ENCODE assay signal across 11 mouse cellular contexts in the genomic region with DNA sequence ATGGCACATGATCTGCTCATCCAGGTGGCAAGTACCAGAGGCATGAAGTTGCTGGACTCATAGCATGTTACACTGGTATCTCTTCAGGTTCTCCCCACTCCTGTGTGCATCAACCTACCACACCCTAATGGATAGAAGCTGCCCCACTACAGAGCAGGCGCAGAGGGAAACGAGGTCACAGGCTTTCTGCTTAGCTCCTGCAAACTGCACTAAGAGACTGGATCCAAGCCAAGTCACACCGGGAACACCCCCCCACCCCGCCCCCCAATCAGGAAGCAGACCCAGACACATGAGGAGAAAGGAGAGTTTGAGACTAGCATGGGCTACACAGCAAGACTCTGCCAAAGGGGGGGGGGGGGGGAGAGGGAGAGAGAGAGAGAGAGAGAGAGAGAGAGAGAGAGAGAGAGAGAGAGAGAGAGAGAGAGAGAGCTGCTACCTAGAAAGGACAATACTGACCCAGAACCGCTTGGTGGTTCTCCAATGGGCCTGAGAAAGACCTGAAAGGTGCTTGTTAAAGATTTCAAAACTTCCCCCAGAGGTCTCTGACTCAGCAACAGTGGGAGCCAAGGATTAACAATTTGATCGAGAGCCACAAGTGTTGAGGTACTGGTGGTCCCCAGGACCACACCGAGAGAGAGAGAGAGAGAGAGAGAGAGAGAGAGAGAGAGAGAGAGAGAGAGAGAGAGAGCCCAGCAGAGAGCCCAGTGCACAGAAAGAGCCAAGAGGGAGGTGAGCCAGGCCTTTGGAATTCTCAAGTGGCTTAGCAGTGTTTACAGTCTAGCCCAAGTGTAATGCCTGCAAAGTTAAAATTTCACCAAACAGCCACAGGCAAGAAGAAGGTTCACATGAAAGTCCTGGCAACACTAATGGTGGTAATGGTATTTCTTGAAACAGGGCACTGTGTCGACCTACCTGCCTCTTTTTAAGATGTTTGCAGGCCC.
DNase-seq lines count a peak whose midpoint lies in the region; ATAC-seq and TF ChIP-seq lines count a peak whose summit lies in the region.
"Had no signal": no experiment of that assay in that cellular context is flagged by ENCODE, and none has a peak within 500 bp of the region (broad histone marks: within the 10 kb centered on the region; RNA-seq: fewer than 3 reads in every experiment).

No protein-coding gene starts in this region.

- peaks cover 20% of the 10 kb centered on the region for H3K4me1 ChIP-seq in heart, embryonic 16.5 days (ENCODE audit: control insufficient read depth, insufficient read depth, low read length)
- H3K4me1 ChIP-seq in embryonic facial prominence, embryonic 12.5 days, result peaks cover 21% of the 10 kb centered on the region
- peaks cover 9% of the 10 kb centered on the region; the same call in 1 of the 2 replicates for H3K4me1 ChIP-seq in kidney, postnatal 0 days (replicated peaks; ENCODE audit: insufficient read depth, low read length)

- no peaks in the 10 kb centered on the region for H3K27me3 ChIP-seq in heart, embryonic 16.5 days (ENCODE audit: control insufficient read depth, insufficient read depth, low read length)
- no peaks in the 10 kb centered on the region for H3K27me3 ChIP-seq in embryonic facial prominence, embryonic 12.5 days
- H3K27me3 ChIP-seq in kidney, postnatal 0 days (ENCODE audit: insufficient read depth, low read length), result no peaks in the 10 kb centered on the region
- H3K27me3 ChIP-seq: midbrain, embryonic 12.5 days had no signal

- no peak for DNase-seq in heart, postnatal 25 days (ENCODE audit: low spot score)
- DNase-seq in kidney, postnatal 0 days (ENCODE audit: low spot score), result no peak
- peak; percentile 48 to 55 for DNase-seq in lung, postnatal 4 days
- no peak for DNase-seq in right cerebral cortex, postnatal 4 days
- no peak for DNase-seq in spleen, postnatal 36 days (ENCODE audit: low spot score in 2 of 2)
- DNase-seq: right cerebral cortex, postnatal 25 days had no signal

- H3K9ac ChIP-seq in heart, embryonic 16.5 days (ENCODE audit: low read length), result no peak overlapping the region
- no peak overlapping the region for H3K9ac ChIP-seq in embryonic facial prominence, embryonic 12.5 days
- no peak overlapping the region for H3K9ac ChIP-seq in kidney, postnatal 0 days (ENCODE audit: low read depth, low read length)
- H3K9ac ChIP-seq: midbrain, embryonic 12.5 days had no signal

- H3K4me3 ChIP-seq in heart, embryonic 16.5 days (ENCODE audit: low read length), result no peak overlapping the region
- H3K4me3 ChIP-seq in embryonic facial prominence, embryonic 12.5 days, result no peak overlapping the region
- H3K4me3 ChIP-seq in kidney, postnatal 0 days (replicated peaks; ENCODE audit: low read depth, low read length), result no peak overlapping the region
- H3K4me3 ChIP-seq: midbrain, embryonic 12.5 days had no signal

- WGBS in heart, embryonic 16.5 days, result 42% methylated on average over 8 of the region's 8 CpGs
- WGBS in embryonic facial prominence, embryonic 12.5 days, result 47% methylated on average over 8 of the region's 8 CpGs
- 57% methylated on average over 8 of the region's 8 CpGs for WGBS in kidney, postnatal 0 days

- H3K27ac ChIP-seq in heart, embryonic 16.5 days (ENCODE audit: low read length), result peak overlapping the region; percentile 39; the same call in 1 of the 2 replicates
- H3K27ac ChIP-seq in embryonic facial prominence, embryonic 12.5 days, result peak overlapping the region; percentile 60
- H3K27ac ChIP-seq in kidney, postnatal 0 days, result 0 out of 2 replicates have a peak overlapping the region, but pooled peaks have one; percentile 6
- H3K27ac ChIP-seq: midbrain, embryonic 12.5 days had no signal

- no peak for TF ChIP-seq CTCF in kidney, postnatal 0 days (IDR thresholded peaks at IDR 0.05; ENCODE audit: low read depth)

- ATAC-seq in heart, embryonic 16.5 days (replicated peaks; ENCODE audit: extremely low read depth, insufficient read depth, low FRiP score), result peak; percentile 64
- ATAC-seq in embryonic facial prominence, embryonic 12.5 days (ENCODE audit: insufficient number of reproducible peaks, insufficient read depth, low FRiP score, low TSS enrichment), result 0 out of 2 replicates have a peak, but pooled peaks have one; percentile 38
- no peak for ATAC-seq in kidney, postnatal 0 days (replicated peaks; ENCODE audit: low FRiP score, low read depth)
- no peak for ATAC-seq in inflammation-experienced regulatory T-cells, adult 6 months

- no peaks in the 10 kb centered on the region for H3K36me3 ChIP-seq in heart, embryonic 16.5 days (ENCODE audit: control insufficient read depth, insufficient read depth)
- H3K36me3 ChIP-seq in embryonic facial prominence, embryonic 12.5 days, result no peaks in the 10 kb centered on the region
- H3K36me3 ChIP-seq in kidney, postnatal 0 days (ENCODE audit: insufficient read depth, low read length), result no peaks in the 10 kb centered on the region
- H3K36me3 ChIP-seq: G1E; midbrain, embryonic 12.5 days had no signal

- H3K9me3 ChIP-seq in heart, embryonic 16.5 days (replicated peaks; ENCODE audit: control insufficient read depth, low read length), result no peaks in the 10 kb centered on the region
- H3K9me3 ChIP-seq in embryonic facial prominence, embryonic 12.5 days, result no peaks in the 10 kb centered on the region
- H3K9me3 ChIP-seq in kidney, postnatal 0 days (replicated peaks; ENCODE audit: low read length), result no peaks in the 10 kb centered on the region
- H3K9me3 ChIP-seq: G1E; midbrain, embryonic 12.5 days had no signal

- H3K4me2 ChIP-seq in heart, embryonic 16.5 days (ENCODE audit: low read depth, low read length), result no peak overlapping the region
- H3K4me2 ChIP-seq in embryonic facial prominence, embryonic 12.5 days (replicated peaks), result no peak overlapping the region
- no peak overlapping the region for H3K4me2 ChIP-seq in kidney, postnatal 0 days (ENCODE audit: low read length)
- H3K4me2 ChIP-seq: midbrain, embryonic 12.5 days had no signal

- intact Hi-C loops in heart, postnatal 25 days (cut with DNase I), result no loop called here

Comparison
In these comparisons a context has a peak if more than half of its experiments do, and no peak if none do; other contexts are left out.
1. ATAC-seq: peak in heart, embryonic 16.5 days (single experiment) and embryonic facial prominence, embryonic 12.5 days (single experiment); none in kidney, postnatal 0 days (single experiment) and inflammation-experienced regulatory T-cells, adult 6 months (single experiment).
2. H3K27ac ChIP-seq: peak in every context shown above with its lines; median percentile 60 in embryonic facial prominence, embryonic 12.5 days; 39 in heart, embryonic 16.5 days; 6 in kidney, postnatal 0 days.
3. DNase-seq: peak in lung, postnatal 4 days (2 of 2); none in heart, postnatal 25 days (single experiment), kidney, postnatal 0 days (single experiment), right cerebral cortex, postnatal 4 days (single experiment) and spleen, postnatal 36 days (0 of 2).